9 mouse cellular contexts compared by ENCODE assay signal in the genomic region with DNA sequence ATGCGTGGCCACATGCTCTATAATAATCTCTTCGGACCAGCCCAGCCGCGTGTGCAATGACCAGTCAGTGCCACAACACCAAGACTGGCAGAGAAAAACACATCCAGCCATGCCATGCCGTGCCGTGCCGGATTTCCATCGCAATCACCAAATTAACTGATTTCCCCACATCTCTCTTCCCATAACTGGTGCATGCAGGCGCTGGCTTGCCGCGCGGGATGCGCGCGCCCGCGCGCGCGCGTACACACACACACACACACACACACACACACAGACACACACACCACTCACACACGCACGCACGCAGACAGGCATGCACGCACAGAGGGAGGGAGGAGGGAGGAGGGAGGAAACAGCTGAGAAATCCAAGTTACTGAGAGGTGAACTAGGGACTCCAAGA. TPM values are rescaled to one million over a fixed set of nuclear protein-coding genes. Genes with fewer than 3 reads are reported as not detected.
DNase-seq lines count a peak whose midpoint lies in the region; ATAC-seq and TF ChIP-seq lines count a peak whose summit lies in the region.
"Had no signal": no experiment of that assay in that cellular context is flagged by ENCODE, and none has a peak within 500 bp of the region (broad histone marks: within the 10 kb centered on the region; RNA-seq: fewer than 3 reads in every experiment).

No protein-coding gene starts in this region.

- ATAC-seq in heart, embryonic 13.5 days (ENCODE audit: extremely low read depth, insufficient number of reproducible peaks, low FRiP score, low TSS enrichment), result no peak
- no peak for ATAC-seq in forebrain, embryonic 11.5 days (replicated peaks; ENCODE audit: low FRiP score)
- peak; percentile 11 for ATAC-seq in neural tube, embryonic 14.5 days (ENCODE audit: low read depth)

- intact Hi-C loops in heart, postnatal 25 days (cut with DNase I), result no loop called here

- peak overlapping the region; percentile 61 for H3K9ac ChIP-seq in heart, embryonic 13.5 days
- peak overlapping the region; percentile 56 for H3K9ac ChIP-seq in forebrain, embryonic 11.5 days (ENCODE audit: low read length)
- peak overlapping the region; percentile 80 for H3K9ac ChIP-seq in neural tube, embryonic 14.5 days (replicated peaks; ENCODE audit: low read depth, low read length)

- H3K4me1 ChIP-seq in heart, embryonic 13.5 days, result 0 out of 2 replicates have a peak, but pooled peaks cover 11% of the 10 kb centered on the region
- H3K4me1 ChIP-seq in forebrain, embryonic 11.5 days (replicated peaks; ENCODE audit: control insufficient read depth, insufficient read depth, low read length), result peaks cover 3% of the 10 kb centered on the region; the same call in 1 of the 2 replicates
- H3K4me1 ChIP-seq in neural tube, embryonic 14.5 days (ENCODE audit: control insufficient read depth, insufficient read depth, low read length), result no peaks in the 10 kb centered on the region

- H3K4me3 ChIP-seq in heart, embryonic 13.5 days, result peak overlapping the region; percentile 49
- H3K4me3 ChIP-seq in forebrain, embryonic 11.5 days (ENCODE audit: low read depth, low read length), result peak overlapping the region; percentile 38
- peak overlapping the region; percentile 77 for H3K4me3 ChIP-seq in neural tube, embryonic 14.5 days (ENCODE audit: low read depth, low read length)

- no peak for TF ChIP-seq POLR2A in brain, embryonic 14.5 days (IDR thresholded peaks at IDR 0.05; ENCODE audit: borderline replicate concordance, extremely low read depth, insufficient read depth, insufficient read length, poor library complexity, severe bottlenecking)

- no peaks in the 10 kb centered on the region for H3K9me3 ChIP-seq in heart, embryonic 13.5 days
- no peaks in the 10 kb centered on the region for H3K9me3 ChIP-seq in forebrain, embryonic 11.5 days (ENCODE audit: control insufficient read depth, low read length)
- H3K9me3 ChIP-seq in neural tube, embryonic 14.5 days (ENCODE audit: control insufficient read depth, low read length), result no peaks in the 10 kb centered on the region

- no peak for TF ChIP-seq CTCF in brain, embryonic 14.5 days (IDR thresholded peaks at IDR 0.05; ENCODE audit: borderline replicate concordance, extremely low read depth, insufficient read depth, insufficient read length)

- H3K4me2 ChIP-seq in heart, embryonic 13.5 days, result peak overlapping the region; percentile 76
- peak overlapping the region; percentile 79 for H3K4me2 ChIP-seq in forebrain, embryonic 11.5 days (ENCODE audit: low read depth, low read length, severe bottlenecking)
- H3K4me2 ChIP-seq in neural tube, embryonic 14.5 days (ENCODE audit: low read depth, low read length), result peak overlapping the region; percentile 65

- 2% methylated on average over 25 of the region's 25 CpGs for WGBS in heart, embryonic 13.5 days
- 2% methylated on average over 24 of the region's 25 CpGs for WGBS in forebrain, embryonic 11.5 days
- 1% methylated on average over 25 of the region's 25 CpGs for whole genome bisulfite sequencing in neural tube, embryonic 14.5 days

- no peak for DNase-seq in heart, postnatal 25 days (ENCODE audit: low spot score)
- peak; percentile 90 for DNase-seq in brain, embryonic 14.5 days (ENCODE audit: low read depth)
- peak; percentile 69 for DNase-seq in forebrain, embryonic 11.5 days (ENCODE audit: low spot score)
- DNase-seq in layer of hippocampus, postnatal 14 days (ENCODE audit: low spot score in 2 of 2), result peak; percentile 64 to 73
- DNase-seq in thymus, postnatal 4 days, result no peak
- DNase-seq in adrenal gland, postnatal 36 days, result no peak

- H3K27ac ChIP-seq in heart, embryonic 13.5 days (replicated peaks), result no peak overlapping the region
- no peak overlapping the region for H3K27ac ChIP-seq in forebrain, embryonic 11.5 days (ENCODE audit: low read depth, low read length)
- peak overlapping the region; percentile 69 for H3K27ac ChIP-seq in neural tube, embryonic 14.5 days (ENCODE audit: low read depth, low read length)

- no peaks in the 10 kb centered on the region for H3K36me3 ChIP-seq in heart, embryonic 13.5 days
- H3K36me3 ChIP-seq in forebrain, embryonic 11.5 days (ENCODE audit: control insufficient read depth, insufficient read depth, low read length), result no peaks in the 10 kb centered on the region
- H3K36me3 ChIP-seq in neural tube, embryonic 14.5 days (ENCODE audit: control insufficient read depth, insufficient read depth, low read length), result no peaks in the 10 kb centered on the region

- peaks cover 39% of the 10 kb centered on the region for H3K27me3 ChIP-seq in heart, embryonic 13.5 days (replicated peaks)
- peaks cover 3% of the 10 kb centered on the region; the same call in 1 of the 2 replicates for H3K27me3 ChIP-seq in forebrain, embryonic 11.5 days (ENCODE audit: control insufficient read depth, insufficient read depth, low read length)
- H3K27me3 ChIP-seq in neural tube, embryonic 14.5 days (ENCODE audit: control insufficient read depth, insufficient read depth, low read length), result no peaks in the 10 kb centered on the region
- H3K27me3 ChIP-seq: CH12.LX had no signal

RNA-seq across cellular contexts. Expression of a gene that starts 2.9 kb away (rescaled TPM):
- polyA plus RNA-seq in heart, embryonic 13.5 days (2015; fragmentation: Nextera tagmentation; extraction: Ambion mirVana), result 0.20 and 0.25 TPM in 2 replicates
- 1 to 10 TPM in 1 of 2 experiments, under 1 TPM in 1; 0.26 to 1.3 TPM for total RNA-seq in heart, postnatal 25 days (2021)
- 20.5 and 29.2 TPM in 2 replicates for polyA plus RNA-seq in brain, embryonic 14.5 days (2012; rRNA removed)
- 4.7 and 5.2 TPM in 2 replicates for polyA plus RNA-seq in forebrain, embryonic 11.5 days (2014; fragmentation: Nextera tagmentation; extraction: Ambion mirVana)
- total RNA-seq in layer of hippocampus, postnatal 14 days (2021), result 100 to 1,000 TPM; 252 to 256 TPM
- 52.9 and 65.6 TPM in 2 replicates for polyA plus RNA-seq in neural tube, embryonic 14.5 days (2014; fragmentation: Nextera tagmentation; extraction: Ambion mirVana)
- under 1 TPM; 0.36 to 0.76 TPM for total RNA-seq in adrenal gland, postnatal 36 days (2021)
- total RNA-seq: CH12.LX had no signal

Comparison
In these comparisons a context has a peak if more than half of its experiments do, and no peak if none do; other contexts are left out.
1. DNase-seq: peak in brain, embryonic 14.5 days (single experiment), forebrain, embryonic 11.5 days (single experiment) and layer of hippocampus, postnatal 14 days (2 of 2); none in heart, postnatal 25 days (single experiment), thymus, postnatal 4 days (single experiment) and adrenal gland, postnatal 36 days (0 of 2).
2. Peak in every context shown above with its lines, with median percentiles within 50 percentile points of each other: H3K4me2 ChIP-seq, H3K4me3 ChIP-seq and H3K9ac ChIP-seq.